Mouse (Mus musculus) liver, embryonic 11.5 days (tissue): ENCODE measurements around the gene Gpr180. TPM values are rescaled to one million over a fixed set of nuclear protein-coding genes. Genes with fewer than 3 reads are reported as not detected.
"Not testable (repeated sequence)": the region's sequence is repeated elsewhere in the genome, so short reads cannot be mapped to it uniquely, and the experiment has no call there.

Experiments
- ATAC-seq: fragments of 200-750 bp; cut with Nextera tagmentation; replicated peaks from 2 replicates; pipeline ENCODE4 v1.8.0; 2017; ENCODE audit warnings: moderate number of reproducible peaks, mild to moderate bottlenecking, moderate TSS enrichment, moderate library complexity; ENCODE audit not compliant: low FRiP score
- DNase-seq: peaks from one replicate; pipeline ENCODE4 v3.0.0-alpha.2; 2017; ENCODE audit warnings: low spot score
- H3K27ac ChIP-seq: fragments of 300-500 bp; sonication (generic); 2 replicates; pipeline ENCODE4 v1.5.1; 2014; ENCODE audit warnings: mild to moderate bottlenecking, low read depth, low read length, control low read depth
- H3K27me3 ChIP-seq: fragments of 300-500 bp; sonication (generic); replicated peaks from 2 replicates; pipeline ENCODE4 v1.6.1; 2014; ENCODE audit warnings: low read length, mixed read lengths; ENCODE audit not compliant: control insufficient read depth, insufficient read depth
- H3K36me3 ChIP-seq: fragments of 300-500 bp; sonication (generic); 2 replicates; pipeline ENCODE4 v1.6.1; 2014; ENCODE audit warnings: mild to moderate bottlenecking, low read length, moderate library complexity, mixed read lengths; ENCODE audit not compliant: control insufficient read depth, insufficient read depth
- H3K4me1 ChIP-seq: fragments of 300-500 bp; sonication (generic); replicated peaks from 2 replicates; pipeline ENCODE4 v1.6.1; 2014; ENCODE audit warnings: low read length, mixed read lengths; ENCODE audit not compliant: control insufficient read depth, insufficient read depth
- H3K4me2 ChIP-seq: fragments of 300-500 bp; sonication (generic); 2 replicates; pipeline ENCODE4 v1.6.1; 2014; ENCODE audit warnings: mild to moderate bottlenecking, control low read depth, moderate library complexity
- H3K4me3 ChIP-seq: fragments of 300-500 bp; sonication (generic); 2 replicates; pipeline ENCODE4 v1.5.1; 2014; ENCODE audit warnings: low read depth, low read length, control low read depth
- H3K9ac ChIP-seq: fragments of 300-500 bp; sonication (generic); 2 replicates; pipeline ENCODE4 v1.6.1; 2014; ENCODE audit warnings: low read depth, low read length, control low read depth
- H3K9me3 ChIP-seq: fragments of 300-500 bp; sonication (generic); 2 replicates; pipeline ENCODE4 v1.6.1; 2016; ENCODE audit warnings: low read length, inconsistent platforms, mixed read lengths; ENCODE audit not compliant: control insufficient read depth
- WGBS: fragments of 180-500 bp; shearing (Covaris S2); extraction: QIAGEN DNeasy Blood & Tissue Kit; methylation state at CpG from one replicate; pipeline ENCODE4 v1.1.7; 2014; 5-methylcytosine and 5-hydroxymethylcytosine counted together
- polyA plus RNA-seq: library from polyadenylated mRNA; unstranded; fragments of >200 nt; fragmentation: Nextera tagmentation; extraction: Ambion mirVana; gene quantifications from 2 replicates; pipeline ENCODE4 v1.2.1, GENCODE M21; 2014

Gene Gpr180
- polyA plus RNA-seq, 1 experiment from 2014 or later: 26.6 TPM

DNA sequence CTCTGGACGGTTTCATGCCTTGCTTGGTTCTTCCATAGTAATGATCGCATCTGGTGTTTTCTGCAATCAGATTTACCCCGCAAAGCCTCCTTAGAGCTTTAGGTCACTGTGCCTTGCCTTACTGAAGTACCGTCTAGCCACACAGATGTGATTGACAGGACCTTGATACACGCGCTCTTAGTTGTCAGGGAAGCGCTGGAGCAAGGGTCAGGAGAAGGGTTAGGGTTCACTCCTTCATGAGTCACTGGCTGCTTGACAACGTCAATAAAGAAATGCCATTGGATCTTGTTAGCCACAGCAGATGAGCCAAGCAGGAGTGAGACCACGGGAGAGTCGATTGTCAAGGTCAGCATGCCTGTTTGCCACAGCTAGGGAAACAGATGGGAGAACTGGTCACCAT lies 11.6 kb downstream of the Gpr180 start:
- Histone ChIP-seq H3K36me3 (peaks cover 6% of the 10 kb centered on the region; the same call in 1 of the 2 replicates), H3K27me3 (no peaks in the 10 kb centered on the region), H3K9me3 (no peaks in the 10 kb centered on the region), H3K9ac (no peak overlapping the region), H3K27ac (no peak overlapping the region), H3K4me1 (no peaks in the 10 kb centered on the region), H3K4me3 (no peak overlapping the region), H3K4me2 (no peak overlapping the region)
- 81% methylated on average over 10 of the region's 10 CpGs for WGBS
- ATAC-seq (no peak), DNase-seq (no peak)

- Histone ChIP-seq H3K4me3 (no peak overlapping the region), H3K27ac (no peak overlapping the region), H3K4me1 (no peaks in the 10 kb centered on the region), H3K9me3 (no peaks in the 10 kb centered on the region), H3K27me3 (no peaks in the 10 kb centered on the region), H3K4me2 (no peak overlapping the region), H3K9ac (no peak overlapping the region), H3K36me3 (peaks cover 8% of the 10 kb centered on the region; the same call in 1 of the 2 replicates)
- no peak for ATAC-seq
- 87% methylated on average over 26 of the region's 26 CpGs for WGBS
- DNase-seq: no peak
Measured at GRCm38 (mm10) chr14:118150656-118151551, 13.9 kb downstream of the Gpr180 start.

DNA sequence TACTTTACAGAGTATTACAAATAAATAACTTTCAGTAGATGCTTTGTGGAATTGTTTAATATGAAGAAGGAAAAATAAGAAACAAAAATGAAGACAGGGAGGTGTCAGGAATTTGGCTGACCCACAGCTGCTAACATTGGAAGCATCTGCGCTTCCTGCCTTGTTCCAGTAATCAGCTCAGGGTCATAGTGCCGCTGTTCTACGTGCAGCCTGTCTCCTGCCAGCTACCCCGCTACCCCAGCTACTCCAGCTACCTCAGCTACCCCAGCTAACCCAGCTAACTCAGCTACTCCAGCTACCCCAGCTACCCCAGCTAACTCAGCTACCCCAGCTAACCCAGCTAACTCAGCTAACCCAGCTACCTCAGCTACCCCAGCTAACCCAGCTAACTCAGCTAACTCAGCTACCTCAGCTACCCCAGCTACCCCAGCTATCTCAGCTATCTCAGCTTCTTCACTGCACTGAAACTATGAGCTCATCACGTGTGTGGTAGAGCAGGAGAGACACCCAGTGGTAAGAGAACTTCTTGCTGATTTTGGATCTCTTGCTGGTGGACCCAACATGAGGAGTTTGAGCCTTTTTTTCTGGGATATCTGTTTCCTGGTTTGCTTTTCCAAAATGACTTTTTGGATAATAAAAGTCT lies 14.8 kb downstream of the Gpr180 start:
- Histone ChIP-seq H3K36me3 (peaks cover 10% of the 10 kb centered on the region; the same call in 1 of the 2 replicates), H3K4me2 (no peak overlapping the region), H3K9ac (no peak overlapping the region), H3K4me1 (no peaks in the 10 kb centered on the region), H3K4me3 (no peak overlapping the region), H3K27ac (no peak overlapping the region), H3K27me3 (no peaks in the 10 kb centered on the region), H3K9me3 (no peaks in the 10 kb centered on the region)
- DNase-seq (no peak), ATAC-seq (no peak)
- WGBS: 78% methylated on average over 5 of the region's 5 CpGs

- no peak for ATAC-seq
- no peak overlapping the region for H3K27ac ChIP-seq
- H3K4me2 ChIP-seq: no peak overlapping the region
- no peaks in the 10 kb centered on the region for H3K27me3 ChIP-seq
- no peak overlapping the region for H3K4me3 ChIP-seq
- no peak overlapping the region for H3K9ac ChIP-seq
- H3K4me1 ChIP-seq: no peaks in the 10 kb centered on the region
- 93% methylated on average over 8 of the region's 8 CpGs for WGBS
- peaks cover 10% of the 10 kb centered on the region; the same call in 1 of the 2 replicates for H3K36me3 ChIP-seq
- no peaks in the 10 kb centered on the region for H3K9me3 ChIP-seq
- DNase-seq: no peak
Measured at GRCm38 (mm10) chr14:118152294-118152651, 15.3 kb downstream of the Gpr180 start.

- H3K4me1 ChIP-seq, H3K4me2 ChIP-seq, H3K27ac ChIP-seq, H3K27me3 ChIP-seq, H3K9ac ChIP-seq, ATAC-seq, H3K9me3 ChIP-seq, DNase-seq, H3K4me3 ChIP-seq: not testable (repeated sequence)
- WGBS: 91% methylated on average over 14 of the region's 16 CpGs
- peaks cover 17% of the 10 kb centered on the region; the same call in 1 of the 2 replicates for H3K36me3 ChIP-seq
Measured at GRCm38 (mm10) chr14:118156056-118156455, 19.1 kb downstream of the Gpr180 start.

GRCm38 (mm10) chr14:118156740-118157139 lies 19.8 kb downstream of the Gpr180 start:
- H3K36me3 ChIP-seq: peaks cover 20% of the 10 kb centered on the region; the same call in 1 of the 2 replicates

DNA sequence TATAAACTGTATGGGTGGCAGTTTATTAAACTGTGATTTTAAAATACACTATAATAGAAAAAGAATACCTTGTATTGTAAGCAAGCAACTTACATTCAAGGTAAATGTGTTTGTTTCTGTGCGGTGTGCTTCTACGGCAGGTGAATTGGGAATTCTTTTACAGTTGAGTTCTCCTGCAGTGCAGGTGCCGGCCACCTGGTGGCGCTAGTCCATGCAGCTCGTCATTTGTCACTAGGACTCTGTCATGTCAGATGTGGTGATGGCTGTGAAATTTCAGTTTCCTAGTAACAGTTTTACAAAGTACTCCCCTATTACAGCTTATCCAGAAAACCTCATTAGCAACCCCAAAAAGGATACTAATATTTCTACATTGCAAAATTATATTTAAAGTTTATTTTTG lies 20.2 kb downstream of the Gpr180 start:
- Histone ChIP-seq H3K4me2 (no peak overlapping the region), H3K27me3 (no peaks in the 10 kb centered on the region), H3K36me3 (peaks cover 24% of the 10 kb centered on the region; the same call in 1 of the 2 replicates), H3K4me3 (no peak overlapping the region), H3K27ac (no peak overlapping the region), H3K9ac (no peak overlapping the region), H3K9me3 (no peaks in the 10 kb centered on the region), H3K4me1 (no peaks in the 10 kb centered on the region)
- WGBS: 36% methylated on average over 5 of the region's 5 CpGs
- no peak for DNase-seq
- ATAC-seq: no peak

More at GRCm38 (mm10) chr14:118156740-118157139, 19.8 kb downstream of the Gpr180 start:
- WGBS: 86% methylated on average over 10 of the region's 10 CpGs
- Histone ChIP-seq H3K9me3 (no peaks in the 10 kb centered on the region), H3K9ac (no peak overlapping the region), H3K4me1 (no peaks in the 10 kb centered on the region), H3K4me3 (no peak overlapping the region), H3K4me2 (no peak overlapping the region), H3K27me3 (no peaks in the 10 kb centered on the region), H3K27ac (no peak overlapping the region)
- ATAC-seq (no peak), DNase-seq (no peak)

- Histone ChIP-seq H3K9me3 (no peaks in the 10 kb centered on the region), H3K36me3 (peaks cover 19% of the 10 kb centered on the region; the same call in 1 of the 2 replicates), H3K4me3 (no peak overlapping the region), H3K27ac (no peak overlapping the region), H3K4me2 (no peak overlapping the region), H3K9ac (no peak overlapping the region), H3K4me1 (no peaks in the 10 kb centered on the region), H3K27me3 (no peaks in the 10 kb centered on the region)
- no peak for DNase-seq
- 73% methylated on average over 3 of the region's 3 CpGs for WGBS
- no peak for ATAC-seq
Measured at GRCm38 (mm10) chr14:118161751-118162150, 24.8 kb downstream of the Gpr180 start.
